Mouse (Mus musculus) lung, embryonic 15.5 days (tissue): Measurements from ENCODE around the gene Me3. TPM values are rescaled to one million over a fixed set of nuclear protein-coding genes. Genes with fewer than 3 reads are reported as not detected.
A peak's percentile ranks its signal among the peaks of the same experiment; 100 is the strongest.

Experiments used
- ATAC-seq: fragments of 200-750 bp; cut with Nextera tagmentation; 2 replicates; pipeline ENCODE4 v1.8.0; 2017; ENCODE audit warnings: moderate number of reproducible peaks, borderline replicate concordance; ENCODE audit not compliant: low FRiP score, low TSS enrichment; ENCODE audit errors: extremely low read depth
- H3K27ac ChIP-seq: fragments of 300-500 bp; sonication (generic); 2 replicates; pipeline ENCODE4 v1.5.1; 2015; ENCODE audit warnings: moderate library complexity, mild to moderate bottlenecking, inconsistent platforms
- H3K27me3 ChIP-seq: fragments of 300-500 bp; sonication (generic); 2 replicates; pipeline ENCODE4 v1.6.1; 2015; ENCODE audit warnings: inconsistent platforms
- H3K36me3 ChIP-seq: fragments of 300-500 bp; sonication (generic); 2 replicates; pipeline ENCODE4 v1.6.1; 2015; ENCODE audit warnings: inconsistent platforms
- H3K4me1 ChIP-seq: fragments of 300-500 bp; sonication (generic); 2 replicates; pipeline ENCODE4 v1.6.1; 2015; ENCODE audit warnings: inconsistent platforms
- H3K4me2 ChIP-seq: fragments of 300-500 bp; sonication (generic); 2 replicates; pipeline ENCODE4 v1.6.1; 2015; ENCODE audit warnings: inconsistent platforms, mild to moderate bottlenecking, moderate library complexity
- H3K4me3 ChIP-seq: fragments of 300-500 bp; sonication (generic); 2 replicates; pipeline ENCODE4 v1.5.1; 2015; ENCODE audit warnings: mild to moderate bottlenecking, inconsistent platforms
- H3K9ac ChIP-seq: fragments of 300-500 bp; sonication (generic); 2 replicates; pipeline ENCODE4 v1.6.1; 2015; ENCODE audit warnings: inconsistent platforms
- H3K9me3 ChIP-seq: fragments of 300-500 bp; sonication (generic); 2 replicates; pipeline ENCODE4 v1.6.1; 2016; ENCODE audit warnings: inconsistent platforms
- WGBS: fragments of 180-500 bp; shearing (Covaris S2); methylation state at CpG from one replicate; pipeline ENCODE4 v1.1.7; 2015; 5-methylcytosine and 5-hydroxymethylcytosine counted together
- polyA plus RNA-seq: library from polyadenylated mRNA; unstranded; fragments of >200 nt; fragmentation: Nextera tagmentation; extraction: Ambion mirVana; gene quantifications from 2 replicates; pipeline ENCODE4 v1.2.1, GENCODE M21; 2015

Gene Me3
- polyA plus RNA-seq, result 1.3 and 1.9 TPM in 2 replicates

GRCm38 (mm10) chr7:89632342-89633251 lies at the start of gene Me3:
TSS of gene Me3 (plus strand) at chr7:89632392.
- no peaks in the 10 kb centered on the region for H3K36me3 ChIP-seq

GRCm38 (mm10) chr7:89590039-89590438 lies 42.2 kb upstream of the Me3 start:
- Histone ChIP-seq H3K4me3 (no peak overlapping the region), H3K36me3 (no peaks in the 10 kb centered on the region), H3K4me1 (no peaks in the 10 kb centered on the region), H3K27ac (no peak overlapping the region), H3K9me3 (no peaks in the 10 kb centered on the region), H3K27me3 (no peaks in the 10 kb centered on the region), H3K4me2 (no peak overlapping the region), H3K9ac (no peak overlapping the region)
- ATAC-seq, result no peak
- 48% methylated on average over 5 of the region's 5 CpGs for WGBS

More at GRCm38 (mm10) chr7:89632342-89633251, at the start of gene Me3:
- 5% methylated on average over 49 of the region's 49 CpGs for WGBS
- peak within 1 kb of the TSS; percentile 95 for H3K4me2 ChIP-seq
- no peaks in the 10 kb centered on the region for H3K9me3 ChIP-seq
- H3K27me3 ChIP-seq, result peaks cover 4% of the 10 kb centered on the region; the same call in 1 of the 2 replicates
- peak; percentile 67 for ATAC-seq
- peak within 1 kb of the TSS; percentile 63 for H3K4me3 ChIP-seq
- H3K27ac ChIP-seq, result no peak within 1 kb of the TSS
- peaks cover 7% of the 10 kb centered on the region; the same call in 1 of the 2 replicates for H3K4me1 ChIP-seq
- H3K9ac ChIP-seq, result peak within 1 kb of the TSS; percentile 59

- H3K4me2 ChIP-seq, result no peak overlapping the region
- no peak overlapping the region for H3K9ac ChIP-seq
- H3K27me3 ChIP-seq, result no peaks in the 10 kb centered on the region
- no peak for ATAC-seq
- no peaks in the 10 kb centered on the region for H3K9me3 ChIP-seq
- no peaks in the 10 kb centered on the region for H3K36me3 ChIP-seq
- H3K4me1 ChIP-seq, result no peaks in the 10 kb centered on the region
- 74% methylated on average over 3 of the region's 3 CpGs for WGBS
- H3K27ac ChIP-seq, result no peak overlapping the region
- H3K4me3 ChIP-seq, result no peak overlapping the region
Observed at GRCm38 (mm10) chr7:89590542-89591251, 41.5 kb upstream of the Me3 start.

GRCm38 (mm10) chr7:89595813-89596212 lies 36.4 kb upstream of the Me3 start:
- H3K4me1 ChIP-seq, result no peaks in the 10 kb centered on the region
- WGBS, result 94% methylated on average over 2 of the region's 2 CpGs
- no peaks in the 10 kb centered on the region for H3K36me3 ChIP-seq
- H3K27ac ChIP-seq, result no peak overlapping the region
- H3K4me2 ChIP-seq, result no peak overlapping the region
- H3K27me3 ChIP-seq, result no peaks in the 10 kb centered on the region
- no peak overlapping the region for H3K4me3 ChIP-seq
- H3K9me3 ChIP-seq, result no peaks in the 10 kb centered on the region
- no peak for ATAC-seq
- no peak overlapping the region for H3K9ac ChIP-seq

DNA sequence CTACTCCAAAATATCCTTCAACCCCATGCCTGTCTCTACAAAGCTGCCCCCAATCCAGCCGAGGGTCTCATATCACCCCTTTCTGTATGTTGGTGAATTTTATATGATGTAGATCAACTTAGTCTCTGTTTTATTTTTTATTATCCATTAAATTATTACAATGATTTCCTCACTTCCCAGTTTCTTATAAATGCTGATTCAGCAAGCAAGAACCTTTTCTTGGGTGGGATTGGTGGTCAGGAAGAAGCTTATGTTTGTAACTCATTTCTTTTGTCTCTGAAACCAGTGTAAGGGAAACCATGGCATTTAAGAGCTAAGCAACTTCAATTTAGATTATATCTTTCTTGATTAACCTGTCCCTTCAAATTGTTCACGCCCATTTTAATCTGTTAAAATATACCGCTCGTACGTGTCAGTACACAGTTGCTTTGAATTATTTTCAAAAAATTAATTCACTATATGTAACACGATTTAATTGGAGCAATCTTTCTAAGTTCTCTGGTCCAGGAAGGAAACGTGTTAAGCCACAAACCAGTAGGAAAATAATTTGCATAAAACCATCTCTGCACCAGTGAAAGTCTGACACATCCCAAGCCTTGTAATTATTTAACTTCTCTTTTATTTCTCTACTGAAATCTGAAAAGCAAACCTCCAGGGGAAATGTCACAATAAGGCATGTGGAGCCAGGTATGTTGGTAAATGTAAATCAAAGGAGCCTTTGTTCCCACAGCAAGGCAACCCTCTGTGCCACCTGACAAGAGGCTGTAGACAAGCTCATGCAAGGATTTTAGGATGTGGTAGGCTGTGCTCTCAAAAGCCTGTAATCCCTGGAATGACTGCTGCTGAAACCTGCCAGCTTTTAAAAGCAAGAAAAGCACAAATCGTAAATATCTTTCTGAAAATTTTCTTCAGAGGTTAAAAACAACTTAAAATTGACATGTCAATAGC lies 26.3 kb upstream of the Me3 start:
- WGBS, result 79% methylated on average over 8 of the region's 8 CpGs
- Histone ChIP-seq H3K4me1 (no peaks in the 10 kb centered on the region), H3K36me3 (no peaks in the 10 kb centered on the region), H3K4me2 (no peak overlapping the region), H3K9ac (no peak overlapping the region), H3K9me3 (no peaks in the 10 kb centered on the region), H3K27ac (no peak overlapping the region), H3K27me3 (no peaks in the 10 kb centered on the region), H3K4me3 (no peak overlapping the region)
- ATAC-seq, result no peak

DNA sequence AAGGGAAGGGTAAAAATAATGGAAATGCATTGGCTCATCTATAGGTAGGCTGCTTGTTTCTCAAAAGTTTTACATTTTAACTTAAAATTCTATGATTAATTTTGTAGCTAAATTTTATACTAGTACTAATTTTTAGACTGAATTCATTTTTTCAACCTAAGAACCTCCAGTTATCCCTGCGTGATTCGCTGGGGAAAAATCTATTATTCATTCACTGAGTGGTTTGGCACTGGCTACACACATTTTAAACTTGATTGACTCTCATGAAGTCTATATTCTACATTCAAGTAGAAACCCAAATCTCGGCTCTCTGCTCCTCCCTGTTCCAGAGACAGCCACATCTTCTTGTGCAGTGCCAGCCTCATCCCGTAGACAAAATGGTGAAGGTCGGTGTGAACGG lies 24.9 kb upstream of the Me3 start:
- WGBS, result 94% methylated on average over 6 of the region's 6 CpGs
- Histone ChIP-seq H3K9me3 (no peaks in the 10 kb centered on the region), H3K4me1 (no peaks in the 10 kb centered on the region), H3K27ac (no peak overlapping the region), H3K4me3 (no peak overlapping the region), H3K27me3 (no peaks in the 10 kb centered on the region), H3K4me2 (no peak overlapping the region), H3K9ac (no peak overlapping the region), H3K36me3 (no peaks in the 10 kb centered on the region)
- ATAC-seq, result no peak

DNA sequence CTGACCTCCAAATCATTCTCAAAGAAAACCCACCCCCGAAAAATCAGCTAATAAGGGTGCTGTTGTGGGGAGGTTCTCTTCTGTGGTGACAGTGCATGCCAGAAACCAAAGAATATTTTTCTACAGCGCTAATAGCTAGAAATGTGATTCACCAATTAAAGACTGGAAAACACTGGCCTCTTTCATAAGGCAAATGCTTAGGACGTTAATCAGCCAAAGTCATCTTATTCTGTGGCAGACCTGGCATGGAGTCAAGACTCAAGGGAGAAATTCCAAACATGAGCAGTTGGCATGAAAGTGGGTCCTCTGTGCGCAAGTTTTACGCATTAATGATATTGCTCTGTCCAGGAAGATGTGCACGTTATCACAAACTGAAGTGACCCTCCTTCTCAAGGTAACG lies 21.0 kb upstream of the Me3 start:
- H3K4me2 ChIP-seq, result no peak overlapping the region
- no peak for ATAC-seq
- H3K4me3 ChIP-seq, result no peak overlapping the region
- no peaks in the 10 kb centered on the region for H3K9me3 ChIP-seq
- 78% methylated on average over 7 of the region's 7 CpGs for WGBS
- H3K4me1 ChIP-seq, result no peaks in the 10 kb centered on the region
- H3K27ac ChIP-seq, result no peak overlapping the region
- no peak overlapping the region for H3K9ac ChIP-seq
- H3K27me3 ChIP-seq, result no peaks in the 10 kb centered on the region
- no peaks in the 10 kb centered on the region for H3K36me3 ChIP-seq

- no peak for ATAC-seq
- no peak overlapping the region for H3K4me2 ChIP-seq
- no peaks in the 10 kb centered on the region for H3K4me1 ChIP-seq
- no peak overlapping the region for H3K9ac ChIP-seq
- H3K27me3 ChIP-seq, result no peaks in the 10 kb centered on the region
- H3K36me3 ChIP-seq, result no peaks in the 10 kb centered on the region
- no peaks in the 10 kb centered on the region for H3K9me3 ChIP-seq
- WGBS, result 83% methylated on average over 6 of the region's 6 CpGs
- no peak overlapping the region for H3K4me3 ChIP-seq
- no peak overlapping the region for H3K27ac ChIP-seq
Observed at GRCm38 (mm10) chr7:89616235-89616634, 16.0 kb upstream of the Me3 start.

DNA sequence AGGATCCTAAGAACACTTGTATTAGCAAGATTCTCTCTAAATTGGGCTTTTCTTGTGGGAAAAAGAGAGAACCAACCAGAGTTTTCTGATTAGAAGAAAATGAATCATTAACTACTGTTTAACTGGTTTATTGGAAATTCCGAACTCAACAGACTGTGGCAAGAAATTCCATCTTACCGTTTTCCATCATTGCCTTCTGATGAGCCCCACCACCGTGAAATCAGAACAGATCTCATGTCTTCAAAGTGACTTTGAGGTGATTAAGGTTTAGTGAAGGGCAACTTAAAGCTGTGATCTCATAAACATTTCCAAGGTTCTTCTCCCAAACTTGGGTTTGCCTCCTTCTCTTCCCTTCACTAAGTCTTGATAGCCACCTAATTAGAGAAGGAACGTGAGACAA lies 8.9 kb upstream of the Me3 start:
- no peaks in the 10 kb centered on the region for H3K9me3 ChIP-seq
- no peak overlapping the region for H3K27ac ChIP-seq
- no peaks in the 10 kb centered on the region for H3K36me3 ChIP-seq
- H3K4me1 ChIP-seq, result no peaks in the 10 kb centered on the region
- no peak overlapping the region for H3K9ac ChIP-seq
- no peaks in the 10 kb centered on the region for H3K27me3 ChIP-seq
- H3K4me2 ChIP-seq, result no peak overlapping the region
- H3K4me3 ChIP-seq, result no peak overlapping the region
- ATAC-seq, result no peak
- 76% methylated on average over 4 of the region's 4 CpGs for WGBS

- Histone ChIP-seq H3K4me2 (no peak overlapping the region), H3K4me1 (peaks cover under 1% of the 10 kb centered on the region; the same call in 1 of the 2 replicates), H3K36me3 (no peaks in the 10 kb centered on the region), H3K9ac (no peak overlapping the region), H3K27ac (no peak overlapping the region), H3K27me3 (peaks cover 3% of the 10 kb centered on the region; the same call in 1 of the 2 replicates), H3K9me3 (no peaks in the 10 kb centered on the region), H3K4me3 (no peak overlapping the region)
- ATAC-seq, result no peak
Observed at GRCm38 (mm10) chr7:89627393-89627792, 4.8 kb upstream of the Me3 start.

DNA sequence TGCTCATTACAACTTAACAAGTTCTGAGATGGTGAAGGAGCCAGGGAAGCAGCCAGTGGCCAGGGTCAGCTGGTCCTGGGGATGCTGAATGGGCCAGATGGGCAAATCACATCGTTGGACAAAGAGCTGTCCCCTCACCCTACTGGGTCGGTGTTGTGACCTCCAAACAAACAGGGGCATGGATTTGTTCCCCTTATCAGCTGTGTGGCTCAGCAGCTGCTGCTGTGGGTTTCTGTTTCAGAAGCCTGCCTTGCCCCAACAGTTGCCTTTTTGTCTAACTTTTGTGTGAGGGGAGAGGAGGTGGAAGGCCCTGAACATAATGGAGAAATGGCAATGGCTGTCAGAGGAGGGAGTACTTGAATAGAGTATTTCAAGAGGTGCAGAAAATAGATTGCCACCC lies 4.2 kb upstream of the Me3 start:
- no peak overlapping the region for H3K27ac ChIP-seq
- ATAC-seq, result no peak
- WGBS, result 14% methylated on average over 2 of the region's 2 CpGs
- no peak overlapping the region for H3K4me3 ChIP-seq
- no peak overlapping the region for H3K4me2 ChIP-seq
- peaks cover 4% of the 10 kb centered on the region; the same call in 1 of the 2 replicates for H3K27me3 ChIP-seq
- H3K36me3 ChIP-seq, result no peaks in the 10 kb centered on the region
- no peak overlapping the region for H3K9ac ChIP-seq
- peaks cover 7% of the 10 kb centered on the region; the same call in 1 of the 2 replicates for H3K4me1 ChIP-seq
- no peaks in the 10 kb centered on the region for H3K9me3 ChIP-seq
